Mouse (Mus musculus): ENCODE data around the gene Ttc26. TPM values are rescaled to one million over a fixed set of nuclear protein-coding genes. Genes with fewer than 3 reads are reported as not detected.

Gene Ttc26
- polyA plus RNA-seq, 1 experiment from 2014 or later: 4.6 TPM

Other genes starting within 250 kb of the Ttc26 start
- gene D630045J12Rik, start 127.5 kb upstream of the Ttc26 start, polyA plus RNA-seq (2015; fragmentation: Nextera tagmentation; extraction: Ambion mirVana): 10.4 and 13.6 TPM in 2 replicates
- gene Zc3hav1l, start 82.2 kb upstream of the Ttc26 start, polyA plus RNA-seq (2015; fragmentation: Nextera tagmentation; extraction: Ambion mirVana): 4.9 and 6.4 TPM in 2 replicates
- gene Zc3hav1, start 26.9 kb upstream of the Ttc26 start, polyA plus RNA-seq (2015; fragmentation: Nextera tagmentation; extraction: Ambion mirVana): 1.4 and 1.6 TPM in 2 replicates
- 14.6 and 16.3 TPM in 2 replicates for gene Ubn2, start 52.5 kb downstream of the Ttc26 start, polyA plus RNA-seq (2015; fragmentation: Nextera tagmentation; extraction: Ambion mirVana)
- gene Fmc1, start 152.0 kb downstream of the Ttc26 start, polyA plus RNA-seq (2015; fragmentation: Nextera tagmentation; extraction: Ambion mirVana): 183 and 225 TPM in 2 replicates
- gene Luc7l2, start 169.9 kb downstream of the Ttc26 start, polyA plus RNA-seq (2015; fragmentation: Nextera tagmentation; extraction: Ambion mirVana): 31.9 and 33.5 TPM in 2 replicates